Mouse (Mus musculus) midbrain, embryonic 13.5 days (tissue): ENCODE measurements at regions not wholly inside any gene's neighbourhood (a gene's known extent, or its start where the extent isn't known, plus 50 kb on each side); places are given as distances from the start of the nearest gene placed in this dataset.

Experiments used
- ATAC-seq: fragments of 200-750 bp; cut with Nextera tagmentation; 2 replicates; pipeline ENCODE4 v1.8.0; 2017; ENCODE audit warnings: mild to moderate bottlenecking, moderate TSS enrichment, moderate library complexity
- H3K27ac ChIP-seq: fragments of 300-500 bp; sonication (generic); 2 replicates; pipeline ENCODE4 v1.5.1; 2015; ENCODE audit warnings: inconsistent platforms, mild to moderate bottlenecking, moderate library complexity
- H3K27me3 ChIP-seq: fragments of 300-500 bp; sonication (generic); 2 replicates; pipeline ENCODE4 v1.6.1; 2015; ENCODE audit warnings: mild to moderate bottlenecking, inconsistent platforms
- H3K36me3 ChIP-seq: fragments of 300-500 bp; sonication (generic); 2 replicates; pipeline ENCODE4 v1.6.1; 2015; ENCODE audit warnings: mild to moderate bottlenecking, inconsistent platforms
- H3K4me1 ChIP-seq: fragments of 300-500 bp; sonication (generic); replicated peaks from 2 replicates; pipeline ENCODE4 v1.6.1; 2015; ENCODE audit warnings: inconsistent platforms
- H3K4me2 ChIP-seq: fragments of 300-500 bp; sonication (generic); replicated peaks from 2 replicates; pipeline ENCODE4 v1.6.1; 2015; ENCODE audit warnings: moderate library complexity, mild to moderate bottlenecking, inconsistent platforms
- H3K4me3 ChIP-seq: fragments of 300-500 bp; sonication (generic); replicated peaks from 2 replicates; pipeline ENCODE4 v1.5.1; 2015; ENCODE audit warnings: mild to moderate bottlenecking, inconsistent platforms
- H3K9ac ChIP-seq: fragments of 300-500 bp; sonication (generic); replicated peaks from 2 replicates; pipeline ENCODE4 v1.6.1; 2015; ENCODE audit warnings: mild to moderate bottlenecking, inconsistent platforms
- H3K9me3 ChIP-seq: fragments of 300-500 bp; sonication (generic); 2 replicates; pipeline ENCODE4 v1.6.1; 2016; ENCODE audit warnings: mild to moderate bottlenecking, inconsistent platforms
- WGBS: fragments of 180-500 bp; shearing (Covaris S2); methylation state at CpG from one replicate; pipeline ENCODE4 v1.1.7; 2015; 5-methylcytosine and 5-hydroxymethylcytosine counted together

DNA sequence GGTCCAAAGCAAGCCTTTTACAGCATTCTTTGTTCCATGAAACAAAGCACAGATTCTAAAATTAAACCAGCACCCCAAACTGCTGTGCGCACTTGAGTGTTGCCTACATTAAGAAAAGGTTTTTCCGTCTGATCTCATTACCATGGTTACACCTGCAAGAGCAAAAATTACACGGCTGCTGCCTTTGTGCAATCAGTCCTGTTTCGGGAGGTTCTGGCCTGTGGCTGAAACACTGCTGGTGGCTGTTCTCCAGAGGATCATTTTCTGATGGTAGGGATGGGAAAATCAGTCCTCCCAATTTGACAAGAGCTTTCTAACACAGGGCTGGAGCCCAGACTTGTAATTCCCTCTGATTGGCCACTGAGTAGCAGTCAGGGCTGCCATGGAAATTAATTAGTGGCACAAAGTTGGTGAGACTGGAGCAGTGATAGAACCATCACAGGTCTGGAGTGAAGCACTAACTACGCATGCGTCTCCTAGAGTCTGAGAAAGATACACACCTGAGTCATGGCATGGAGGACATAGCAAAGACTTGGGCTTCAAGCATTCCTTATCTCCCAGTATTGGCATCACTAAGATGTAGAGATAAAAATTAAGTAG, 114.8 kb upstream of the Fam49a start:
- H3K9me3 ChIP-seq, result no peaks in the 10 kb centered on the region
- no peak overlapping the region for H3K4me2 ChIP-seq
- ATAC-seq, result no peak
- H3K36me3 ChIP-seq, result no peaks in the 10 kb centered on the region
- no peaks in the 10 kb centered on the region for H3K4me1 ChIP-seq
- H3K9ac ChIP-seq, result no peak overlapping the region
- no peaks in the 10 kb centered on the region for H3K27me3 ChIP-seq
- H3K27ac ChIP-seq, result no peak overlapping the region
- H3K4me3 ChIP-seq, result no peak overlapping the region
- 77% methylated on average over 6 of the region's 6 CpGs for WGBS

DNA sequence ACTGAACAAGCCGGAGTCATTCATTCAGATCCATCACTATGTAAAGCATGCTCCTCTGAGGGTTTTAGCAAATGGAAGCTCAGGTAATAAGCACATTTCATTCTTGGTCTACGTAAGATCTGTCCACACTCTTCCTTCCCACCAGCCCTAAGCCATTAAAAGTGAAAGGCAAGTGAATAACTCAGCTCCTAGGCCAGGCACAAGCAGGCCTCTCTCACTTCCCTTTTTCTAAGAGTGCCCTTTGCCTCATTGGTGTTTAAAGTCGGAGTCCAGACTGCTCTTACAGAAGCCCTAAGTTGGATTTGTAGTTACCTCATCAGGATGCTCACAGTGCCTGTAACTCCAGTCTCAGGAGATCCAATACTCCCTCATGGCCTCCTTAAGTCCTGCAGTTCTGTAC, 114.1 kb upstream of the Fam49a start:
- Histone ChIP-seq H3K4me3 (no peak overlapping the region), H3K9ac (no peak overlapping the region), H3K27me3 (no peaks in the 10 kb centered on the region), H3K36me3 (no peaks in the 10 kb centered on the region), H3K9me3 (no peaks in the 10 kb centered on the region), H3K4me2 (no peak overlapping the region), H3K27ac (no peak overlapping the region), H3K4me1 (no peaks in the 10 kb centered on the region)
- ATAC-seq, result no peak
- 83% methylated on average over 3 of the region's 3 CpGs for WGBS

DNA sequence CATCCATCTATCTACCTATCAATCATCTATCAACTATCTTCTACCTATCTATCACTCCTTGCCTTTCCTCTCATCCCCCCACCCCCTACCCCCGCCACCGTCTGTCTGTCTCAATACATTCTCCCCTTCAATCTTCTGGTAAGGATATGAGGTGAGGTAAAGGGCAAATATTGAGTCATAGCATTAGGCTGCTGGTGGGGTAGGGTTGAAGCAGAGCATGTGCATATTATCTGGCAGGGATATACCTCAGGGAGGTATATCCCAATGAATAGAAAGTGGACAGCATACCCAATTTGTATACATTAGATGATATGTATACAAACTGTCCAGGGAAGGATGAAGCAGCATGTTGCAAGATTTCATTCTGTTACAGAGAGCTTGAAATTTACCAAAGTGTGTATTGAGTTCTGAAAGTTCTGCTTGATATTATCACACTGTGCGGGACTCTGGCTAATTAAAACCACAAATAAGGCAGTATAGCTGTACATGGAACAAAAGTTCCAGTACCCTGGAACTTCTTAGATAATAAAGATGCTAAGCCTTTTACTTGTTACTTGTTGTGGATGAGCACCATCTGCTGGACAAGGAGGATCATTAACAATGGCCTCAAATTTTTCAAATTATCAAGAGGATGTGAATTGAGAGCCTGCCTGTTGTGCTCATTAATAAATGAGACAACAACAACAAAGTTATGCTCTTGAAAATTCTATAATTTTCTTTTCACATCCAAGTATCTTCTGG, 113.1 kb upstream of the Fam49a start:
- no peaks in the 10 kb centered on the region for H3K27me3 ChIP-seq
- WGBS, result 69% methylated on average over 3 of the region's 3 CpGs
- H3K4me3 ChIP-seq, result no peak overlapping the region
- ATAC-seq, result peak; percentile 84
- H3K36me3 ChIP-seq, result no peaks in the 10 kb centered on the region
- H3K9me3 ChIP-seq, result no peaks in the 10 kb centered on the region
- no peak overlapping the region for H3K4me2 ChIP-seq
- no peaks in the 10 kb centered on the region for H3K4me1 ChIP-seq
- no peak overlapping the region for H3K9ac ChIP-seq
- no peak overlapping the region for H3K27ac ChIP-seq

DNA sequence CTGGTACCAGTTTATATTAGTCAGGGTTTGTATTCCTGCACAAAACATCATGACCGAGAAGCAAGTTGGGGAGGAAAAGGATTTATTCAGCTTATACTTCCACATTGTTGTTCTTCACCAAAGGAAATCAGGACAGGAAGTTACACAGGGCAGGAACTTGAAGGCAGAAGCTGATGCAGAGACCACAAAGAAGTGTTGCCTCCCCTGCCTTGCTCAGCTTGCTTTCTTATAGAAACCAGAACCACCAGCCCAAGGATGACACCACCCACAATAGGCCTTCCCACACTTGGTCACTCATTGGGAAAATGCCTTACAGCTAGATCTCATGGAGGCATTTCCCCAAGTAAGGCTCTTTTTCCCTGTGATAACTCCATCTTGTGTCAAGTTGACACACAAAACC, 97.5 kb upstream of the Fam49a start:
- H3K9me3 ChIP-seq, result no peaks in the 10 kb centered on the region
- no peaks in the 10 kb centered on the region for H3K27me3 ChIP-seq
- H3K4me2 ChIP-seq, result no peak overlapping the region
- no peak overlapping the region for H3K4me3 ChIP-seq
- H3K4me1 ChIP-seq, result no peaks in the 10 kb centered on the region
- no peak overlapping the region for H3K9ac ChIP-seq
- 91% methylated on average over 1 of the region's 1 CpGs for WGBS
- H3K27ac ChIP-seq, result no peak overlapping the region
- ATAC-seq, result no peak
- H3K36me3 ChIP-seq, result no peaks in the 10 kb centered on the region

GRCm38 (mm10) chr12:12170581-12170980, 91.4 kb upstream of the Fam49a start:
- 96% methylated on average over 2 of the region's 2 CpGs for WGBS

GRCm38 (mm10) chr12:12172087-12172823, 89.7 kb upstream of the Fam49a start:
- Histone ChIP-seq H3K36me3 (no peaks in the 10 kb centered on the region), H3K27me3 (no peaks in the 10 kb centered on the region), H3K4me3 (no peak overlapping the region), H3K27ac (no peak overlapping the region), H3K9me3 (no peaks in the 10 kb centered on the region), H3K4me2 (no peak overlapping the region), H3K4me1 (peaks cover 9% of the 10 kb centered on the region), H3K9ac (no peak overlapping the region)
- 89% methylated on average over 6 of the region's 6 CpGs for WGBS
- ATAC-seq, result no peak

More at GRCm38 (mm10) chr12:12170581-12170980, 91.4 kb upstream of the Fam49a start:
- Histone ChIP-seq H3K4me2 (no peak overlapping the region), H3K36me3 (no peaks in the 10 kb centered on the region), H3K9ac (no peak overlapping the region), H3K9me3 (no peaks in the 10 kb centered on the region), H3K27ac (no peak overlapping the region), H3K4me3 (no peak overlapping the region), H3K27me3 (no peaks in the 10 kb centered on the region), H3K4me1 (no peaks in the 10 kb centered on the region)
- no peak for ATAC-seq

DNA sequence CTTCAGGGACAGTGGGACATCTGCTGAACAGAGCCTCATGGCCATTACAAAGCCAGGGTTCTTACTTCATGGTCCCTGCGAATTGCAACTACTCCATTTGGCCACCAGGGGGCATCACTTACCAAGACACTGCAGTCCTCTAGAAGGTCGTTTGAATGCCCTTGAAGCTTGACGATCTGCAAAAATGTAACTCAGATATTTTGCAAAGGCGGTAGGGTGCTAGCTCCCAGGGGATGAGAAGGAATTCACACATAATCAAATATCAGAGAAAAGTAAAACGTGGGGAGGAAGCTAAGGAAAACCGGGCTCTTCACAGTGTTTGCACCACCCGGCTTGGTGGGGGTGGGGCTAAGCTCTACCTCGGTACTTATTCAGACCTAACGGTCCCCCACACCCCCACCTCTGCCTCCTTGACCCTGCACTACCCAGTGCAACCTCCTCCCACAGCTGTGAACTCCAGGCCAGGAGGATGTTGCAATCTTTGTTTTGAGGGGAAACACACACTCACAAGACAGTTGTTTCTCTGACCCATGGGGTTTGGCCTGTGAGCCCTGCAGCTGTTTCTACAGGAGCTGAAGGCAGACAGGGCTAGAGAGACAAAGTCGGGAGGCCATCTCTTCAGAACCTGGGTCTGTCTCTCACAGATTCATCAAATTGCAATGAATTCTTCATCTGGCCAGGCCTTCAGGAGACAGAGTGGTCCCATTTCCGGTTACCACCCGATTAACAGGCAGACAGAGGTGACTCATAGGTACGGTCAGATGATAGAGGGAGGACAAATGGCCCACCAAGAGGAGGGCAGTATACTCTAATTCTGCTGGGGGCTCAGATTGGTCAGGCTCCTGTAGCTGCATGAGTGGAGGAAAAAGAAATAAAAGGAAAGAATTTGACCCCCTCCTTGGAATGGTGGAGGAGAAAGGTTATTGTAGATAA, 85.3 kb upstream of the Fam49a start:
- H3K27ac ChIP-seq, result no peak overlapping the region
- peaks cover 14% of the 10 kb centered on the region for H3K4me1 ChIP-seq
- H3K36me3 ChIP-seq, result no peaks in the 10 kb centered on the region
- H3K4me3 ChIP-seq, result peak overlapping the region; percentile 17
- WGBS, result 15% methylated on average over 13 of the region's 13 CpGs
- no peaks in the 10 kb centered on the region for H3K27me3 ChIP-seq
- peak; percentile 89 for ATAC-seq
- peak overlapping the region; percentile 37; the same call in 1 of the 2 replicates for H3K9ac ChIP-seq
- H3K4me2 ChIP-seq, result peak overlapping the region; percentile 46
- no peaks in the 10 kb centered on the region for H3K9me3 ChIP-seq

DNA sequence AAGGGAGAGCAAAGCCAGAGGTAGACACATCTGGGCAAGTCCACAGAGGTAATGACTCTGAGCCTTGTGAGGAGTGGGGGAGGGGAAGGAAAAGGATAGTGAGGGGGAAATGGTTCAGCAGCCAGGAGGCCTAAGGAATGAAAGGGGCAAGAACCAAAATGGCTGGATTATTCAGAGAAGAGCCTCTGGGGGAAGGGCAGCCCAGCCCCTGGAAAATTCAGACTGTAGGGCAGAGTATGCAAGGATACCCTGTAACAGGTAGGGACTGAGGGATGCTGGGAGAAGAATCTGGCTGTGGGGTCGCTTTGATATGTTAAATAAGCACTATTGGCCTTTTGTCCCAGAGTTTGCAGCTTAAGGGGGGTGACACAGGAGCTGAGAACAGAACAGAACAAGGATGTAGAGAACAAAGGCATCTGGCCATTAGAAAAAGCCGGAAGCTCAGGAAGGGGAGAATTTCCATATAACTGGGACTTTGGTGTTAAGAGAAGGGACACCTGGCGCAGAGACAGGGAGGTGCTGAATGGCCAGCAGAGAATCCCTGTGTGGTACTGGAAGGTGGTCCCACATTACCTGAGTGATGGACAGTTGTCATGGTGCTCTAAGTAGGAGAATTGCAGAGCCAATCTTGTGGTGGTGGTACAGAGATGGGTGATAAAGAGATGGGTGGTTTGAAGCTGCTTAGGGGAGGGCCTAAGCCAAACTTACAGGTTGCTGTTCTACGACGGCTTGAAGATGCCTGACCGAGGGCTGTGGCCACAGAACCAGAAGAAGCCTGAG, 84.5 kb upstream of the Fam49a start:
- Histone ChIP-seq H3K4me2 (no peak overlapping the region), H3K4me3 (no peak overlapping the region), H3K27ac (no peak overlapping the region), H3K36me3 (no peaks in the 10 kb centered on the region), H3K4me1 (peaks cover 14% of the 10 kb centered on the region), H3K27me3 (no peaks in the 10 kb centered on the region), H3K9ac (no peak overlapping the region), H3K9me3 (no peaks in the 10 kb centered on the region)
- peak; percentile 53 for ATAC-seq
- 62% methylated on average over 6 of the region's 6 CpGs for WGBS

DNA sequence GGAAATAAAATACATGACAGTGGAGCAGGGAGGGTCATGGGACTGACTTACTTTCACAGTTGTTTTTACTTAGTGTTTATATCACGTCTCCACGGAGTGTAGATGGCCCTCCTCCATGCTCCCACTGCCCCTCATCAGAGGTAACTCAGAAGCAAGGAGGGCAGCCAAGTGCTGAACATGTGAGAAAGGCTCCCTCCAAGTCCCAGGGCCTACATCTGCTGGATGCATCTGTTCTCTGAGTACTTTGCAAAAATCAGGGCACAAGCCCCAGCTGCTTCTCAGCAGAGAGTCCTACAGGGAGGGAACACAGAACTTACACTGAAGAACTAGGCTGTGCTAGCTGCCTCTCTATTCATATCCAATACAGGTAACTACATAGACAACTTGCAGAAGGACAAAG, 83.5 kb upstream of the Fam49a start:
- ATAC-seq, result no peak
- H3K4me2 ChIP-seq, result no peak overlapping the region
- no peaks in the 10 kb centered on the region for H3K36me3 ChIP-seq
- no peak overlapping the region for H3K27ac ChIP-seq
- H3K4me3 ChIP-seq, result no peak overlapping the region
- 85% methylated on average over 2 of the region's 2 CpGs for WGBS
- peaks cover 14% of the 10 kb centered on the region for H3K4me1 ChIP-seq
- no peak overlapping the region for H3K9ac ChIP-seq
- H3K9me3 ChIP-seq, result no peaks in the 10 kb centered on the region
- no peaks in the 10 kb centered on the region for H3K27me3 ChIP-seq

GRCm38 (mm10) chr12:12179292-12179865, 82.6 kb upstream of the Fam49a start:
- 64% methylated on average over 10 of the region's 10 CpGs for whole genome bisulfite sequencing
- H3K4me1 ChIP-seq, result peaks cover 14% of the 10 kb centered on the region

GRCm38 (mm10) chr12:12180986-12181385, 81.0 kb upstream of the Fam49a start:
- no peaks in the 10 kb centered on the region for H3K27me3 ChIP-seq
- no peak overlapping the region for H3K4me3 ChIP-seq
- no peak overlapping the region for H3K9ac ChIP-seq
- no peaks in the 10 kb centered on the region for H3K9me3 ChIP-seq
- no peak overlapping the region for H3K4me2 ChIP-seq
- WGBS, result 96% methylated on average over 1 of the region's 1 CpGs
- peaks cover 14% of the 10 kb centered on the region for H3K4me1 ChIP-seq
- H3K36me3 ChIP-seq, result no peaks in the 10 kb centered on the region
- no peak overlapping the region for H3K27ac ChIP-seq
- no peak for ATAC-seq

More at GRCm38 (mm10) chr12:12179292-12179865, 82.6 kb upstream of the Fam49a start:
- Histone ChIP-seq H3K27me3 (no peaks in the 10 kb centered on the region), H3K4me2 (no peak overlapping the region), H3K4me3 (no peak overlapping the region), H3K9me3 (no peaks in the 10 kb centered on the region), H3K36me3 (no peaks in the 10 kb centered on the region), H3K9ac (no peak overlapping the region), H3K27ac (no peak overlapping the region)
- no peak for ATAC-seq
